Mouse (Mus musculus) adrenal gland, adult 18-20 months (tissue): ENCODE measurements at regions not wholly inside any gene's neighbourhood (a gene's known extent, or its start where the extent isn't known, plus 50 kb on each side); places are given as distances from the start of the nearest gene placed in this dataset.

Experiments used
- DNase-seq, 2 experiments: peaks; one replicate each; pipeline ENCODE4 v3.0.0; 2021 to 2022; ENCODE audit warnings: low spot score in 2 of 2

DNA sequence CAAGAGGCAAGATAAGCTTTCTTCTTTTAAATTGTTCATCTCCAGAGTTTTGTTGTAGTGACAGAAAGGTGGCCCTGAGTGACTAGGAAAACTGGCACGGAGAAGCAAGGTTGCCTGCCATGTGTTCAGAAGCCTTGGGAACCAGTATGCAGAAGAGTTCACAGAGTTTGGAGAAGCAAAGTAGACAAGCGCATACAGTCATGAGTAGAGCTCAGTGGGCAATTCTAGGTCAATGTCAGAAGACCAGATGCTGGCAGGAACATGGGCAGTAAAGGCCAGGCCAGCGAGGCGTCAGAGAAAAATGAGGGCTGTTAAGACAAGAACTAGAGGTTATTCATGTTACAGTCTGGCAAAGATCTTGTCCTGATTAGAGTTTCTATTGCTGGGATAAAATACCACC lies 172.7 kb downstream of the Tmem17 start:
- peak in 1 of 2 experiments; percentile 29 for DNase-seq

DNA sequence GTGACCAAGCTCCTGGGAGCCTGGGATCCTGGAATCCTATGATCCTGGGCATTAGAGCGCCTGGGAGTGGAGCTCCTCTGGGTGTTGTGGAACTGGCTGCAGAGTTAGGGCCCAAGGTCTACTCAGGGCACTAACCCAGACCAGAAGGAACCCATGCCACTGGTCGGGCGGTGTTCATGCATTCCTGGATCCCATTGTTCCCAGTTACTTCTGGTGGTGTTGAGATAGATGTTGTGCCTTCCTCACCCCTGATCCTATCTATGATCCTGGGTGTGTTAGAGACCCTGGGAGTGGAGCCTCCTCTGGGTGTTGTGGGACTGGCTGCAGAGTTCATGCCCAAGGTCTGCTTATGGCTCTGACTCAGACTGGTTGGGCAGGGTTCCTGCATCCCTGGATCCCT lies 169.9 kb downstream of the B3gnt2 start:
- DNase-seq, result no peak

- DNase-seq, result no peak
These were observed 168.4 kb downstream of the B3gnt2 start for GRCm38 (mm10) chr11:22692281-22692857.

DNA sequence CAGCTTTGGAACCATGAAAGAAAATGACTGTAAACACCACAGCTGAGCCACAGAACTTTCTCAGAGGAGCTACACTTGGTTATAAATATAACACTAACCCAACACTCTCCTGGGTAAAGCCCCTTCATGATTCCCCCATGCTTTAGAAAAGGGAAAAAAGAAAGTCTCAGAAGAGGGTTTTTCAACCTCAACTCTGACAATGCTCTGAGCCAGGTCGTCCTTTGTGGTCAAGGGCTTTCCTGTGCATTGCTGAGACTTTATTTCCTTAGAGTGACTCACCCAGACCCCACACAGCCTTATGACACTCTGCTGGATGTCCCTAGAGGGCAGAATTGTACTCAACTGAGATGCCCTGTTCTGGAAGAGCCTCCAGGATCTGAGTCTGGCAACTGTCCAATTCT lies 167.8 kb downstream of the B3gnt2 start:
- no peak for DNase-seq

DNA sequence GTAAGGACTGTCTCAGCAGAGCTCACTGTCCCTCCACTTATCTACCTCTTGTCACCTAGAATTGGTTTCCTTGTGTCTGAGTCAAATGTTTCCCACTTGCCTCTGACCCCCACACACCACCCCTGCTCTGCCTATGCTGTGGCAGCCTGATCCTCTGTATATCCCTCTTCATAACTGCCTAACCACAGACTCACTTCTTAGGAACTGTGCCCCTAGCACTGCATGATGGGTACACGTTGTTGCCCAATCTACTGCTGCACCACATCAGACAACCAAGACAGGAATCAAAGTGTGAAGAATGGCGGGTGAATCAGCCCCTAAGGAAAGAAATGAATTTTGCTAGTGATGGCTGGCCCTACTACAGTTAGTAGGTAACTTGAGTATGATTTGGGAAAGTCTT lies 167.4 kb downstream of the B3gnt2 start:
- DNase-seq, result no peak

- no peak for DNase-seq
These were observed 166.8 kb downstream of the B3gnt2 start for GRCm38 (mm10) chr11:22693984-22694383.

DNA sequence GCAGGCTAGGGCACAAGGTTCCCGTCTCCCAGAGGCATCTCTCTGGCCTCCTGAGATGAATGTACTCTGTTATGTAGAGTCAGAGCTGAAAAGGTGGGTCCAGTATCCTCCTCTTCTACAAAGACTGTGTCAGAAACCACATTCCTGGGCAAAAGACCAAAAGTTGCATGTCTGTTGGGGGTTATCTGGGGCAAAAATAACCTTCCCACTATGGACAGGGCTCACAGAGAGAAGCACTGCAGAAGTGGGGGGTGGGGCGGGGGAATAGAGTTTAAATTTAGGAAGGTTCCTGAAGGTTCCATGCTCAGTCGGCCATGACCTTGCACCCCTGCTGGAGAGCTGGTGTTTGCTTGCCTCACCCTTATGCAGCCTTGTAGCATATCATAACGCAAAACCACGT lies 165.9 kb downstream of the B3gnt2 start:
- DNase-seq, result no peak

GRCm38 (mm10) chr11:22695237-22695636 lies 165.5 kb downstream of the B3gnt2 start:
- DNase-seq, result no peak

- DNase-seq, result no peak
These were observed 162.5 kb downstream of the B3gnt2 start for GRCm38 (mm10) chr11:22698057-22698941.

- no peak for DNase-seq
These were observed 154.7 kb downstream of the B3gnt2 start for GRCm38 (mm10) chr11:22706082-22706481.
